Mouse (Mus musculus) T-helper 1 cell (primary cell): Measurements from ENCODE around the gene Ube2d2b.

ENCODE experiments used
- in situ Hi-C: fragments of 300-600 bp; cut with MboI, MseI; formaldehyde crosslinking; loops from one replicate; pipeline ENCODE4 v1.15.1; 2025; ENCODE audit warnings: high pct_unique_total_duplicates

The Ube2d2b gene

GRCm38 (mm10) chr5:107829998-107830560 is at the start of gene Ube2d2b:
TSS of gene Ube2d2b (plus strand) at chr5:107830099.
- in situ Hi-C loops, result no loop called here

DNA sequence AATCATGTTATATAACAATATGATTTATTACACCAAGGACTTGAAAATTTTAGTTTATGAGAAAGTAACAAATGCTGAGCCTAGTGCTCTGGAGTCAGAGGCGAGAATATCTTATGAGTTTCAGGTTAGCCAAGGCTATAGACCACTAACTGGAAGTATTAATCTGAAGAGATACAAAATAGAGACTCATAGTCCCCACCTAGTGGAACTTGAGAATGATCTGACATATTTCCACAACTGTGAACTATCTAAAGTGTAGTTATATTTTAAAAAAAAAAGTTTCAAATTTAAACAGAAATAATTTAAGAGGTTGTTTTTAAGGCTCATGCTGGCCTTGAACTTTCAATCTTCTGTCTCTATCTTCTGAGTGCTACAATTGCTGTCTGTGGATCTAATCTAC is 47.5 kb upstream of the Ube2d2b start:
- in situ Hi-C loops, result loop anchor here (5.0 kb wide), 2 partner anchors 60 to 175 kb away; no protein-coding TSS in a partner anchor

DNA sequence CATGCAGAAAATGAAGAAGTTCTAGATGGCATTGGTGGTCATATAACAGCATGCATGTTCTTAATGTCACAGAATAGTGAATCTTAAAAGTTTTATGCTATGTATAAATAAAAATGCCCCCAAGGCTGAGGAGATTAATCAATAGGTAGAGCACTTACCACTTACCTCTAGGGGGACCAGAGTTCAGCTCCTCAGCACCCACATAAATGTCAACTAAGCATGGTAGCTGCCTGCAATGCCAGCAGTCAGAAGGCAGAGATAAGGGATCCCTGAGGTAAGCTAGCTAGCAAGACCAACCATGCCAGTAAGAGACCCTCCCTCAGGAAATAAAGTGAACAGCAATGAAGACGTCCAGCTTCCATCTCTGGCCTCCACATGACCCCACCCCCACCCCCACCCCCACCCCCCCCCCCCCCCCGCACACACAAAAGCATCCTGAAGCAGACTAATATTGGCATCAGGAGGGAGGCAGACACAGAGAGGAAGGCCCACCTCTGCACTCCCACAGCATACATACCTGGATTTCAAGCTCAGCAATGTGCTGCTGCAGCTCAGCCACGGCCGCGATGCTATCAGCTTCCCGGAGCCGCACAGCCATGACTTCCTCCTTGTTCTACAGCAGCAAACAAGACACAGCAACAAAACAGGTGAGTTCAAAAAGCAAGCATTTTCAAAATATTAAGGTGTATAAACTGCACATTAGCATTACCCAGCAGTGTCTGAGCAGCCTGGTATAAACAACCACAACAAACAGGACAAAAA is 42.0 kb upstream of the Ube2d2b start:
- in situ Hi-C loops, result no loop called here

DNA sequence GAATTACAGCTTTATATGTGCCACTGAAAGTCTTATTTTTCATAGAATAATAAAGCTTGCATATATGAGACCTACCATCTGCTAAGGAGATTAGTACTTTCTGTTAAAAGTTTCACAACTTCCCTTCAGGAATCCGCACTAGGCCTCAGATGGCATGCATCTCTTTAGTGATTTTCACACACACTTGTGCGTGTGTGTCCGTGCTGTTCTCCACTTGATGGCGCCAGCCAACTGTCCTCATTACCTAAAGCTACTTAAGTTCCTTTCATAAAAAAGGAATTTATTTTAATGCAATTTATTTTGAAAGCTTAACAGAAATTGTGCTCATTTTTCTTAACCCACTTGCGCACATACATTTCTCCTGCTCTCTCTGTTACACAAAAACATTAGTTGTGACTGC is 40.4 kb upstream of the Ube2d2b start:
- in situ Hi-C loops, result no loop called here

- in situ Hi-C loops, result no loop called here
Measured at GRCm38 (mm10) chr5:107791966-107792365, 37.9 kb upstream of the Ube2d2b start.

DNA sequence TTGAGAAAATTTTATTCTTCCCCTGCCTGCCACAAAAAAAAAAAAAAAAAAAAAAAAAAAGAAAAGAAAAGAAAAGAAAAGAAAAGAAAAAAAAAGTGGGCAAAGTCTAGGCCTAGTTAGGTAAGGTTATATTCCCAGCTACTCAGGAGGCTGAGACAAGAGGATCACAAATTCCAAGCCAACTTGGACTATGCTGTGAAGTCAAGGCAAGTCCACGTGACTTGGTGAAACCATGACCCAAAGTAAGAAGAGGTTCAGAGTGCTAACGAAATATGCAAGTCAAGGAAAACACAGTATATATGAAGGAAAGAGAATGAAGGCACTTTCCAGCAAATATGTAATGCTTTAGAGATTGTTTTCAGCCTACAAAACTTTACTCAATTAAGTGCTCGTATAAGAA is 37.4 kb upstream of the Ube2d2b start:
- in situ Hi-C loops, result no loop called here

- in situ Hi-C loops, result no loop called here
Measured at GRCm38 (mm10) chr5:107793258-107793657, 36.6 kb upstream of the Ube2d2b start.

DNA sequence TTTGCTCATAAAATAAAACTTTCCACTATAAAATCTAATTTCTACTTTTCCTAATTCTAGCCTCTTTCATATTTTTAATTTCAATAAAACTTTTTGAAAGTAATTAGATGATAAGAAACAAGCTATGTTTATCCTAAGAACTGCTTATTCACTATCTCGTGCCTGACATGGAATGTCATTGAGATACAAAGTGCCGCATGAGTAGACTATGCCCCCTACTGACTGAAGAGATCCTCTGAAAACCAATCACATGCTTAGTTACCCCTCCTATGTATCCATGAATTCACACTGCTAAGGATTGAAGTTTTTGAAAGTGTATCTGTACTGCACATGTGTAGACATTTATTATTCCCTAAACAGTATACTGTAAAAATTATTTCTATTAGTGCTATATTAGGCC is 36.0 kb upstream of the Ube2d2b start:
- in situ Hi-C loops, result no loop called here

- in situ Hi-C loops, result no loop called here
Measured at GRCm38 (mm10) chr5:107798290-107798689, 31.6 kb upstream of the Ube2d2b start.

DNA sequence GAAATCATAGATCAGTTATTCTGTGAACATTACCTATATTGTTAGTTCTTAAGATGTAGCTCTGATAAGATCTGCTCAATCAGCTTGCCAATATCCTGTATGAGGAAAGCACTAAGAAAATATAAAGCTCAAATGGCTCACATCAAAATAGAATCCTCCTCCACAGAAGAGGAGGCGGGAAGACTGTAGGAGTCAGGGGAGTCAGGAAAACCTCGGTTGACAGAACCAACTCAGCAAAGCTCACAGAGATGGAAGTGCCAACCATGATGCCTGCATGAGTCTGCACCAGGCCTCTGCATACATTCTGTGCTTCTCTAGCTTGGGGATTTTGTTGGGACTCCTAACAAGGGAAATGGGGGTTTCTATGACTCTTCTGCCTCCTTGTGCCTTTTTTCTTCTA is 28.7 kb upstream of the Ube2d2b start:
- in situ Hi-C loops, result no loop called here

DNA sequence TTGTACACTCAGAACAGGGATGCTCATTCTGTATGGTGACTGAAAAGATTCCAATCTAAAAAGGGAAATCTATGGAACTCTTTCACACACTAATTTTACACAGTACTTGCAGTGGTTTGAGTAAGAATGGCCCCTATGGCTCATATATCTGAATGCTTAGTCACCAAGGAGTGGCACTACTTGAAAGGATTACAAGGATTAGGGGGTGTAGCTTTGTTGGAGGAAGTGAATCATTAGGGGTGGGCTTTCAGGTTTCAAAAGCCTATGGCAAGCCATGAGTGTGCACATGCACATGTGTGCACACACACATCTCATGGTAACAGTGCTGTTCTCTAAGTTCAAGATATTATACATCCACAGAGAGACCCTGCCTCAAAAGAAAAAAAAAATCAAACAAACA is 27.3 kb upstream of the Ube2d2b start:
- in situ Hi-C loops, result no loop called here

GRCm38 (mm10) chr5:107807496-107807895 is 22.4 kb upstream of the Ube2d2b start:
- in situ Hi-C loops, result no loop called here

DNA sequence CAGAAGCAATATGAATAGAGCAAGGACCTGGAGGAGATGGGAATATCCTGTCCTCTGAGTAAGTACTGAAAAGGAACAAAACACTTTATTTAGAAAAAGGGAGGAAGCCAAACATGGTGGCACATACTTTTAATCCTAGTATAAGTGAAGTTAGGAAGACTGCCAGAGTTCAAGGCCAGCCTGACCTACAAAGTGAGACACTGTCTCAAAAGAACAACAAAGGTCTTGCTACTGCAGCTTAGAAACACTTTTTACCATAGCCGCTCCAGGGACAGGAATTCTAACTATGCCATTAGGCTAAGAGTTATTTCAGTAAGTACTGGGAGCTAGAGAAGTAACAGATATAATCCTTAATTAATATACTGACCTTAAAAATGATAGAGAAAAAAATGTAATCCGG is 15.2 kb upstream of the Ube2d2b start:
- in situ Hi-C loops, result no loop called here

GRCm38 (mm10) chr5:107822521-107822920 is 7.4 kb upstream of the Ube2d2b start:
- in situ Hi-C loops, result no loop called here

DNA sequence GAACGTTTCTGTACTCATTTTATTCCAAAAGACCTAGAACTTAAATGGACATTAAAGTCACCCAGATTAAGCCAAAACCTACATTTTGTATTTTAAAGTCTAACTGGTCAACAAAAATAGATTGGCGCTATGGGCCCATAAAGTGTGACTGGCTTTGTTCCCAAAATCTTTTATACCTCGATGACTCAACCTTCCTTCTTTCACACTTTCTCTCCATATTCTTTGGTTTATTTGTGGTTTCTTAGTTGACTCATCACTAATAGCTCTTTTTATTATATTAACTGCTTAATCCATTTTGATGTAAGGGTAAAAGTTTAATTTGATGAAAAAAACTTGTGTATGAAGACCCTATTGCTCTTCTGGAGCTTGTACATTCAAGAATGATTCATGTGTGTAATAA is 1.5 kb downstream of the Ube2d2b start:
- in situ Hi-C loops, result no loop called here

DNA sequence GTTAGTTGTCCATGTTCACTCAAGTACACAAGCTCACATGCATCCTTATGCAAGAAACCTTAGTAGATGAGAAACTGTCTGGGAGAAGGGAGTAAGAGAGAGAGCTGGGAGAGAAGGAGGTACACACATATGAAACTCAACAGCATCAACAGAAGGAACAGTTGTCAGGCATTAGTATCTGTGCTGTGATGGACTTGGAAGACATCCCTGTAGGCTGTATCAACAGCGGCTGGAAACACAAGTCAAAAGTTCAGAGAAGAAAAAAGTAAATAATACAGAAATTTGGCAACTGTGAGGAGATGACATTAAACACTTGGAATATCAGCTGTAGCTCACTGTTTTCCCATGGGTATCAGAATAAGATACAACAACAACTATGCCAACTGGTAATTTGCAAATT is 4.4 kb downstream of the Ube2d2b start:
- in situ Hi-C loops, result no loop called here

GRCm38 (mm10) chr5:107838891-107839644 is 9.2 kb downstream of the Ube2d2b start:
- in situ Hi-C loops, result no loop called here

DNA sequence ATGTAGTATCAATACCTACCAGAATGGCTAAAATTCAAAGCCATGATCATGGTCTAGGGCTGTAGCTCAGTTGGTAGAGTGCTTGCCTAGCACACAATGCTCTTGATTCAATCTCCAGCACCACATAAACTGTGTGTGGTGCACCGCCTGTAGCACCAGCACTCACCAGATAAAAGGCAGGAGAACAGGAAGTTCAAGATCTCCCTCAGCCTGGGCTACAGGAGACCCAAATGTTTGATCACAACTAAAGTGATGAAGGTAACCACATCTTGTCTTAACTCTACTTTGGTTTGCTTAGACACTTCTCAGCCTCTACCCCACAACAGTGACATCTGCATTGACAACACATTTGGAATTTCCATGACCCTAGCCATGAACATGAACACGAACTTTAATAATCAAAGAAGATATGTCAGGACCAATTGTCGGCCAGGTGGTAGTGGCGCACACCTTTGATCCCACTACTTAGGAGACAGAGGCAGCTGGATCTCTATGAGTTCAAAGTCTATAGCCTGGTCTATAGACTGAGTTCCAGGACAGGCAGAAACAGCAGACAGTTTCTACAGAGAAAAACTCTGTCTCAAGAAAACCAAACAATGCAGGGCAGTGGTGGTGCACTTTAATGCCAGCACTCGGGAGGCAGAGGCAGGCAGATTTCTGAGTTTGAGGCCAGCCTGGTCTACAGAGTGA is 10.8 kb downstream of the Ube2d2b start:
- in situ Hi-C loops, result no loop called here

DNA sequence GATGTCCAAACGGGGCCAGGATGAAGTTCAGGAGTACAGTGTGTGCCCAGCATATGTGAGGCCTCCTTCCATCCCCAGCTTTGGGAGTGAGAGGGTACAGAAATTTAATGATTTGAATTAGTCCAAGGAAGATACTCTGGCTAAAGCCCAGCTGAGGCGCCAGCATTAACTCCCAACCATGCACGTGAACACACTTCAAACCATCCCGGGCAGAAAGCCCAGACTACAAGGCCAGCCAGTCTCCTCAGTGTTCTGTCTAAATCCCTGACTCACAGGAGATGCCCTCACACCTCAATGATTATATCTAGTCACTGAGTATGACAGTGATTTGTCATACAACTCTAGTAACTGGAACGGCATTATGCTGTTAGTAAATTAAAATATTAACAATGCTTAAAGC is 17.4 kb downstream of the Ube2d2b start:
- in situ Hi-C loops, result no loop called here

GRCm38 (mm10) chr5:107847817-107848216 is 17.9 kb downstream of the Ube2d2b start:
- in situ Hi-C loops, result no loop called here

DNA sequence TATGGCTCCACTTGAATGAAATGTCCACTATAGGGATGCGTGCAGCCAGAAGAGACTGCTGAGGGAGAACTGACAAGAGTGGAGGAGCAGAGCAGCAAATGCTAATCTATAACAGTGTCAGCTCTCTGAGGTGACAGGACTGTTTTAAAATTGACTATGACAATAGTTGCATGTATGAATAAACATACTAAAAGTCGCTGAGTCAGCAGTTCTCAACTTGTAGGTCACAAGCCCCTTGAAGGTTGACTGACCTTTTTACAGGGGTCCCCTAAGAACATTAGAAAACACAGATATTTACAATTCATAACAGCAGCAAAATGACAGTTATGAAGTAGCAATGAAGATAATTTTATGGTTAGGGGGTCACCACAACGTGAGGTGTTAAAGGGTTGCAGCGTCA is 19.1 kb downstream of the Ube2d2b start:
- in situ Hi-C loops, result no loop called here

- in situ Hi-C loops, result no loop called here
Measured at GRCm38 (mm10) chr5:107853807-107854206, 23.9 kb downstream of the Ube2d2b start.
